Mouse (Mus musculus) hindbrain, embryonic 11.5 days (tissue): Measurements from ENCODE around the gene Col6a3. TPM values are rescaled to one million over a fixed set of nuclear protein-coding genes. Genes with fewer than 3 reads are reported as not detected.

Experiments used
- ATAC-seq: fragments of 200-750 bp; cut with Nextera tagmentation; 2 replicates; pipeline ENCODE4 v1.8.0; 2017; ENCODE audit warnings: mild to moderate bottlenecking, moderate TSS enrichment, moderate library complexity; ENCODE audit not compliant: low FRiP score
- DNase-seq: peaks from one replicate; pipeline ENCODE4 v3.0.0-alpha.2; 2015; ENCODE audit warnings: low spot score
- H3K27ac ChIP-seq: fragments of 300-500 bp; sonication (generic); 2 replicates; pipeline ENCODE4 v1.5.1; 2014; ENCODE audit warnings: mild to moderate bottlenecking, low read depth, low read length
- H3K27me3 ChIP-seq: fragments of 300-500 bp; sonication (generic); 2 replicates; pipeline ENCODE4 v1.6.1; 2014; ENCODE audit warnings: mild to moderate bottlenecking, low read length, moderate library complexity, mixed read lengths; ENCODE audit not compliant: control insufficient read depth, insufficient read depth
- H3K36me3 ChIP-seq: fragments of 300-500 bp; sonication (generic); 2 replicates; pipeline ENCODE4 v1.6.1; 2014; ENCODE audit warnings: mild to moderate bottlenecking, low read length, moderate library complexity, mixed read lengths; ENCODE audit not compliant: control insufficient read depth, insufficient read depth
- H3K4me1 ChIP-seq: fragments of 300-500 bp; sonication (generic); replicated peaks from 2 replicates; pipeline ENCODE4 v1.6.1; 2014; ENCODE audit warnings: low read length, mixed read lengths; ENCODE audit not compliant: control insufficient read depth, insufficient read depth
- H3K4me2 ChIP-seq: fragments of 300-500 bp; sonication (generic); replicated peaks from 2 replicates; pipeline ENCODE4 v1.6.1; 2014; ENCODE audit warnings: mild to moderate bottlenecking, low read depth, low read length
- H3K4me3 ChIP-seq: fragments of 300-500 bp; sonication (generic); 2 replicates; pipeline ENCODE4 v1.5.1; 2014; ENCODE audit warnings: low read depth, low read length
- H3K9ac ChIP-seq: fragments of 300-500 bp; sonication (generic); 2 replicates; pipeline ENCODE4 v1.6.1; 2014; ENCODE audit warnings: low read depth, low read length
- H3K9me3 ChIP-seq: fragments of 300-500 bp; sonication (generic); 2 replicates; pipeline ENCODE4 v1.6.1; 2016; ENCODE audit warnings: low read length; ENCODE audit not compliant: control insufficient read depth
- WGBS: fragments of 180-500 bp; shearing (Covaris S2); extraction: QIAGEN DNeasy Blood & Tissue Kit; methylation state at CpG from one replicate; pipeline ENCODE4 v1.1.7; 2014; 5-methylcytosine and 5-hydroxymethylcytosine counted together
- polyA plus RNA-seq: library from polyadenylated mRNA; unstranded; fragments of >200 nt; fragmentation: Nextera tagmentation; extraction: Ambion mirVana; gene quantifications from 2 replicates; pipeline ENCODE4 v1.2.1, GENCODE M21; 2014

Col6a3 gene
- polyA plus RNA-seq, 1 experiment from 2014 or later = 9.2 TPM

DNA sequence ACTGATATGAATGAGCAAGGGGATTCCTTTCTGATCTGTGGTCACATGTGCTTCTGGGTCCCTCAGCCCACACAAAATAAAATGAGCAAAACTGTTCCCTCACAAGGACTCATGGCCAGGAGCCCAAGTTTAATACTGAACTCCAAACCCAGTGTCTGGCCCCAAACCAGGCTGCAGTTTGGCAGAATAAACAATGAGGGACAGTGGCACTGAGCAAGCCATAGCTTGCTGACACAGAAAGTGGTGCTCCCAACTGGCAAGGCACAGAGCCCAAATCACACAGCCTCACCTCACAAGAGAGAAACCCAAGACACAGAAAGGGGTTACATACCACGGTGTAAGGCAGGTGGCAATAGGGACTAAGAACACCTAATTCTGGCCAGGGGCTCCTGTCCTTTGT lies 63.3 kb downstream of the Col6a3 start:
- H3K4me2 ChIP-seq = no peak overlapping the region
- H3K9ac ChIP-seq = no peak overlapping the region
- DNase-seq = no peak
- WGBS = 100% methylated on average over 1 of the region's 1 CpGs
- no peak overlapping the region for H3K4me3 ChIP-seq
- H3K27ac ChIP-seq = no peak overlapping the region
- H3K4me1 ChIP-seq = no peaks in the 10 kb centered on the region
- H3K27me3 ChIP-seq = no peaks in the 10 kb centered on the region
- H3K36me3 ChIP-seq = no peaks in the 10 kb centered on the region
- no peaks in the 10 kb centered on the region for H3K9me3 ChIP-seq
- ATAC-seq = no peak

- H3K4me1 ChIP-seq = no peaks in the 10 kb centered on the region
Measured at GRCm38 (mm10) chr1:90779072-90779471, 64.7 kb downstream of the Col6a3 start.

DNA sequence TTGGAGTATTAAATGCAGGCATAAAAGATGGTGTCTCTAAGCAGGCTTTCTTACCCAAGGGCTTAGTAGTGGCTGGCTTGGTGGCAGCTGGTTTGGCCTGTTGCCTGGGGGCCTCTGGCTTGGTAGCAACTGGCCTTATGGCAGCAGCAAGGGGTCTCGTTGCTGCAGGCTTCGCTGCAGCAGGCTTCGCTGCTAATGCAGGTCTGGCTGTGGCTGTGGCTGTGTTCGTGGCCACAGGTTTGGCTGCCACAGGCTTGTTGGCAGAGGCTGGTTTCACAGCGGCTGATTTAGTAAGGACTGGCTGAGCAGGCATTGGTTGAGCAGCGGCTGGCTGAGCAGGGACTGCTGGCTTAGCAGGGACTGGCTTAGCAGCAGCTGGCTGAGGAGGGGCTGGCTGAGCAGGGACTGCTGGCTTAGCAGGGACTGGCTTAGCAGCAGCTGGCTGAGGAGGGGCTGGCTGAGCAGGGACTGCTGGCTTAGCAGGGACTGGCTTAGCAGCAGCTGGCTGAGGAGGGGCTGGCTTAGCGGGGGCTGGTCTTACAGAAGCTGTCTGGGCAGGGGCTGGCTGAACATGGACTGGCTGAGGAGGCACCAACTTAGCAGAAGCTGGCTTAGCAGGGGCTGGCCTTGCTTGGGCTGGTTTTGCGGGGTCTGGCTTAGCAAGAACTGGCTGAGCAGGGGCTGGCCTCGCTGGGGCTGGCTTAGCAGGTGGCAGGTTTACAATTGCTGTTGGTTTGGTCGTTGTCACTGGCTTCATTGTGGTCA lies 68.1 kb downstream of the Col6a3 start:
- WGBS = 19% methylated on average over 10 of the region's 10 CpGs
- no peak overlapping the region for H3K9ac ChIP-seq
- H3K36me3 ChIP-seq = no peaks in the 10 kb centered on the region
- H3K27ac ChIP-seq = 0 out of 2 replicates have a peak overlapping the region, but pooled peaks have one; percentile 17
- H3K4me2 ChIP-seq = no peak overlapping the region
- no peaks in the 10 kb centered on the region for H3K9me3 ChIP-seq
- ATAC-seq (peak; percentile 90), DNase-seq (peak; percentile 50)
- no peaks in the 10 kb centered on the region for H3K4me1 ChIP-seq
- H3K4me3 ChIP-seq = no peak overlapping the region
- H3K27me3 ChIP-seq = no peaks in the 10 kb centered on the region

More at GRCm38 (mm10) chr1:90779072-90779471, 64.7 kb downstream of the Col6a3 start:
- WGBS = 90% methylated on average over 7 of the region's 7 CpGs
- H3K36me3 ChIP-seq = no peaks in the 10 kb centered on the region
- DNase-seq = no peak
- H3K27me3 ChIP-seq = no peaks in the 10 kb centered on the region
- no peak overlapping the region for H3K9ac ChIP-seq
- H3K27ac ChIP-seq = no peak overlapping the region
- no peak overlapping the region for H3K4me3 ChIP-seq
- no peak for ATAC-seq
- H3K4me2 ChIP-seq = no peak overlapping the region
- H3K9me3 ChIP-seq = no peaks in the 10 kb centered on the region

GRCm38 (mm10) chr1:90771172-90771571 lies 72.6 kb downstream of the Col6a3 start:
- no peak for DNase-seq
- H3K4me3 ChIP-seq = no peak overlapping the region
- no peak overlapping the region for H3K27ac ChIP-seq
- no peaks in the 10 kb centered on the region for H3K4me1 ChIP-seq
- ATAC-seq = no peak
- H3K27me3 ChIP-seq = no peaks in the 10 kb centered on the region
- no peaks in the 10 kb centered on the region for H3K9me3 ChIP-seq
- H3K36me3 ChIP-seq = no peaks in the 10 kb centered on the region
- WGBS = 55% methylated on average over 4 of the region's 4 CpGs
- no peak overlapping the region for H3K9ac ChIP-seq
- H3K4me2 ChIP-seq = no peak overlapping the region

- WGBS = 87% methylated on average over 7 of the region's 7 CpGs
- Histone ChIP-seq H3K4me1 (no peaks in the 10 kb centered on the region), H3K36me3 (no peaks in the 10 kb centered on the region), H3K27me3 (no peaks in the 10 kb centered on the region), H3K4me2 (no peak overlapping the region), H3K9ac (no peak overlapping the region), H3K4me3 (no peak overlapping the region), H3K27ac (no peak overlapping the region), H3K9me3 (no peaks in the 10 kb centered on the region)
- DNase-seq (no peak), ATAC-seq (no peak)
Measured at GRCm38 (mm10) chr1:90770027-90770426, 73.7 kb downstream of the Col6a3 start.

GRCm38 (mm10) chr1:90769301-90769700 lies 74.5 kb downstream of the Col6a3 start:
- WGBS = 78% methylated on average over 7 of the region's 7 CpGs
- Histone ChIP-seq H3K4me3 (no peak overlapping the region), H3K4me2 (no peak overlapping the region), H3K27ac (no peak overlapping the region), H3K9ac (no peak overlapping the region), H3K27me3 (no peaks in the 10 kb centered on the region), H3K9me3 (no peaks in the 10 kb centered on the region), H3K36me3 (no peaks in the 10 kb centered on the region), H3K4me1 (no peaks in the 10 kb centered on the region)
- ATAC-seq = no peak
- no peak for DNase-seq

DNA sequence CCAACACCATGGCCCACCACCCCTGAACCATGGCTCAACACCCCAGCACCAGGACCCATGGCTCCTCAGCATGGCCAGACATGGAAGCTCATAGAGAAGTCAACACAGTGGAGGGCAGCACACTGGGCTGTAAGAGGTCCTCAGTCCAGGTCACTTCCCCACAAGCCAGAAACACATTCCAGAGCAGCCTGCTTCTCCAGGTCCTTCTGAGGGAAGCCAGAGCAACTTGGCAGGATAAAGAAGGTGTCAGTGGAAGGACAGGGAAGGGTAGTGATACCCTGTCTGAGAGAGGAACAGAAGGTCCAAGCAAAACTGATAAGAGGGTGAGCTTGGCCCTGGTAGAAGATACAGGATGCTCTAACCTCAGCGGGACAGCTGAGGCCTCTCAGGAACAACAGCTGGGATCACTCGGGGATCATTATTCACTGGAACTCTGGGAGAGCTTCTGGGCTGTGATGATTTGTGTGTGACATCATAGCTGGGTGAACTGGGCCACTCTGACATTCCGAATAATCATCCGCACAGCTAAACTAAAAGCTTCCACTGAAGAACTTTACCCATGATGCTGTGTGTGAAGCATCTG lies 85.6 kb downstream of the Col6a3 start:
- DNase-seq (no peak), ATAC-seq (no peak)
- no peak overlapping the region for H3K27ac ChIP-seq
- H3K4me3 ChIP-seq = no peak overlapping the region
- H3K36me3 ChIP-seq = no peaks in the 10 kb centered on the region
- WGBS = 90% methylated on average over 4 of the region's 4 CpGs
- no peaks in the 10 kb centered on the region; the same call in 1 of the 2 replicates for H3K4me1 ChIP-seq
- H3K4me2 ChIP-seq = no peak overlapping the region
- no peaks in the 10 kb centered on the region for H3K27me3 ChIP-seq
- H3K9me3 ChIP-seq = no peaks in the 10 kb centered on the region
- no peak overlapping the region for H3K9ac ChIP-seq

DNA sequence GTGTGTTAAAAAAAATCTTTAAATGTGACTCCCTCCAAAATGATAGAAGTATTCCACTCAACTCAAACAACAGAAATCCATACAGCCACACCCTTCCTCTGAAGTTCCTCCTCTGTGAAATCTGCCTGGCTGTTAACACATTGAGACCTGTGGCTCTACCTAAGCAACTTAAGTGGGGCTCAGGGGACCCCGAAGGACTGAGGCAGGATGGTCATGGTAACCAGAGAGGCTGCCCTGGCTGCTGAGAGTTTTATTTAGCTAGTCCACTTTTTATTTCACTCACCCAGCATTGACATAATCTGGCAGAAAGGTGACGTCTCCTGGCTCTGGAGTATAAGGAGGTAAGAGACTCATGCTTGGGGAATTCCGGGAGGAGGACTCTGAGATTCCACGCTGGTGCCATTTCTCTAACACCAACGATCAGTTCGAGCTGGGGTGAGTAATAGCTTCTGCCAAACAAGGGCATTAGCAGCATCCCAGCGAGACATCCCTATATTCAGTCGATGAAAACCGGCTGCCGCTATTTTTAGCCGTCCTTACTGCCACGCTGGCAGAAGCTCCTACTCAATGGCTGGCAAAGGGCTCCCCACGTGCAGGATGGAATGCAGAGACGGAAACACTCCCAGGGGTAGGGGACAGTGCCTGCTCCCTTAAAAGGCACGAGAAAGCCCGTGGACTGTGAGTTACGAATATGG lies 89.8 kb downstream of the Col6a3 start:
- DNase-seq (no peak), ATAC-seq (no peak)
- 62% methylated on average over 17 of the region's 17 CpGs for WGBS
- Histone ChIP-seq H3K4me3 (no peak overlapping the region), H3K9ac (no peak overlapping the region), H3K4me2 (no peak overlapping the region), H3K27me3 (no peaks in the 10 kb centered on the region), H3K4me1 (no peaks in the 10 kb centered on the region; the same call in 1 of the 2 replicates), H3K9me3 (no peaks in the 10 kb centered on the region), H3K27ac (no peak overlapping the region), H3K36me3 (no peaks in the 10 kb centered on the region)
